Mouse (Mus musculus) forebrain, embryonic 11.5 days (tissue): ENCODE results near the gene Gja1. TPM values are rescaled to one million over a fixed set of nuclear protein-coding genes. Genes with fewer than 3 reads are reported as not detected.

Experiments used
- polyA plus RNA-seq: library from polyadenylated mRNA; unstranded; fragments of >200 nt; fragmentation: Nextera tagmentation; extraction: Ambion mirVana; gene quantifications from 2 replicates; pipeline ENCODE4 v1.2.1, GENCODE M21; 2014

Gene Gja1
- polyA plus RNA-seq, 1 experiment from 2014 or later = 166 TPM

Other genes starting within 250 kb of the Gja1 start
- gene Tbc1d32, start 148.6 kb upstream of the Gja1 start, polyA plus RNA-seq = 4.0 TPM in 2 replicates